Mouse (Mus musculus) forebrain, embryonic 10.5 days (tissue): Measurements from ENCODE around the gene Nlrp2. TPM values are rescaled to one million over a fixed set of nuclear protein-coding genes. Genes with fewer than 3 reads are reported as not detected.

ENCODE experiments used
- DNase-seq: peaks from one replicate; pipeline ENCODE4 v3.0.0-alpha.2; 2017; ENCODE audit warnings: low spot score; ENCODE audit errors: extremely low spot score
- H3K27ac ChIP-seq: fragments of 300-500 bp; sonication (generic); 2 replicates; pipeline ENCODE4 v1.5.1; 2016; ENCODE audit warnings: mild to moderate bottlenecking
- H3K27me3 ChIP-seq: fragments of 300-500 bp; sonication (generic); 2 replicates; pipeline ENCODE4 v1.6.1; 2016; ENCODE audit warnings: mild to moderate bottlenecking; ENCODE audit not compliant: poor library complexity, severe bottlenecking
- H3K36me3 ChIP-seq: fragments of 300-500 bp; sonication (generic); replicated peaks from 2 replicates; pipeline ENCODE4 v1.6.1; 2016; ENCODE audit warnings: mild to moderate bottlenecking, moderate library complexity
- H3K4me1 ChIP-seq: fragments of 300-500 bp; sonication (generic); 2 replicates; pipeline ENCODE4 v1.6.1; 2016
- H3K4me3 ChIP-seq: fragments of 300-500 bp; sonication (generic); 2 replicates; pipeline ENCODE4 v1.5.1; 2016; ENCODE audit warnings: mild to moderate bottlenecking, moderate library complexity
- H3K9me3 ChIP-seq: fragments of 300-500 bp; sonication (generic); 2 replicates; pipeline ENCODE4 v1.6.1; 2016; ENCODE audit warnings: mild to moderate bottlenecking, moderate library complexity
- WGBS: fragments of 180-500 bp; shearing (Covaris S2); methylation state at CpG from one replicate; pipeline ENCODE4 v1.1.7; 2016; 5-methylcytosine and 5-hydroxymethylcytosine counted together
- polyA plus RNA-seq: library from polyadenylated mRNA; unstranded; fragments of >200 nt; fragmentation: Nextera tagmentation; extraction: Ambion mirVana; gene quantifications from 2 replicates; pipeline ENCODE4 v1.2.1, GENCODE M21; 2016

Nlrp2 gene
- polyA plus RNA-seq = not detected in 2 replicates

GRCm38 (mm10) chr7:5350935-5351334, at the start of gene Nlrp2:
Gene Nlrp2 (minus strand): TSS chr7:5351035.
- H3K4me1 ChIP-seq = no peaks in the 10 kb centered on the region
- no peaks in the 10 kb centered on the region for H3K27me3 ChIP-seq
- peaks cover 74% of the 10 kb centered on the region for H3K9me3 ChIP-seq
- no peak within 1 kb of the TSS for H3K27ac ChIP-seq
- H3K4me3 ChIP-seq = no peak within 1 kb of the TSS
- 79% methylated on average over 4 of the region's 4 CpGs for WGBS
- no peaks in the 10 kb centered on the region for H3K36me3 ChIP-seq
- DNase-seq = no peak

GRCm38 (mm10) chr7:5366724-5367123, 15.9 kb upstream of the Nlrp2 start:
- Histone ChIP-seq H3K27ac (no peak overlapping the region), H3K27me3 (no peaks in the 10 kb centered on the region), H3K4me3 (no peak overlapping the region), H3K9me3 (peaks cover 56% of the 10 kb centered on the region), H3K36me3 (no peaks in the 10 kb centered on the region), H3K4me1 (no peaks in the 10 kb centered on the region)
- WGBS = 89% methylated on average over 2 of the region's 2 CpGs
- no peak for DNase-seq

- Histone ChIP-seq H3K4me1 (no peaks in the 10 kb centered on the region), H3K4me3 (no peak overlapping the region), H3K27me3 (no peaks in the 10 kb centered on the region), H3K36me3 (no peaks in the 10 kb centered on the region), H3K27ac (no peak overlapping the region), H3K9me3 (peaks cover 78% of the 10 kb centered on the region)
- no peak for DNase-seq
- 94% methylated on average over 5 of the region's 5 CpGs for WGBS
Measured at GRCm38 (mm10) chr7:5363599-5363998, 12.8 kb upstream of the Nlrp2 start.

- Histone ChIP-seq H3K27me3 (no peaks in the 10 kb centered on the region), H3K27ac (no peak within 1 kb of the TSS), H3K9me3 (peaks cover 73% of the 10 kb centered on the region), H3K36me3 (no peaks in the 10 kb centered on the region), H3K4me3 (no peak within 1 kb of the TSS), H3K4me1 (no peaks in the 10 kb centered on the region)
- DNase-seq = no peak
- 88% methylated on average over 1 of the region's 1 CpGs for WGBS
Measured at GRCm38 (mm10) chr7:5350237-5350636, 598 bp downstream of the Nlrp2 start, which contains the start of gene Gm5065. Gene Gm5065 (plus strand): TSS chr7:5350537.

- no peak for DNase-seq
- WGBS = 85% methylated on average over 1 of the region's 1 CpGs
- H3K27ac ChIP-seq = no peak overlapping the region
- no peaks in the 10 kb centered on the region for H3K36me3 ChIP-seq
- H3K9me3 ChIP-seq = peaks cover 70% of the 10 kb centered on the region
- no peak overlapping the region for H3K4me3 ChIP-seq
- no peaks in the 10 kb centered on the region for H3K27me3 ChIP-seq
- no peaks in the 10 kb centered on the region for H3K4me1 ChIP-seq
Measured at GRCm38 (mm10) chr7:5327511-5327910, 23.3 kb downstream of the Nlrp2 start.

GRCm38 (mm10) chr7:5288281-5288680, 62.6 kb downstream of the Nlrp2 start:
- Histone ChIP-seq H3K4me3 (no peak overlapping the region), H3K4me1 (no peaks in the 10 kb centered on the region), H3K27ac (no peak overlapping the region), H3K27me3 (no peaks in the 10 kb centered on the region), H3K9me3 (peaks cover 60% of the 10 kb centered on the region), H3K36me3 (no peaks in the 10 kb centered on the region)
- 66% methylated on average over 1 of the region's 1 CpGs for WGBS
- DNase-seq = no peak

- peaks cover 60% of the 10 kb centered on the region for H3K9me3 ChIP-seq
Measured at GRCm38 (mm10) chr7:5263051-5263450, 87.8 kb downstream of the Nlrp2 start.

More at GRCm38 (mm10) chr7:5263051-5263450, 87.8 kb downstream of the Nlrp2 start:
- no peak for DNase-seq
- H3K4me1 ChIP-seq = no peaks in the 10 kb centered on the region
- H3K27me3 ChIP-seq = no peaks in the 10 kb centered on the region
- 82% methylated on average over 3 of the region's 3 CpGs for WGBS
- H3K4me3 ChIP-seq = no peak overlapping the region
- H3K36me3 ChIP-seq = no peaks in the 10 kb centered on the region
- no peak overlapping the region for H3K27ac ChIP-seq

Other genes starting within 250 kb of the Nlrp2 start
- not detected in 2 replicates for gene Rfpl4, start 234.1 kb downstream of the Nlrp2 start, polyA plus RNA-seq
- 0.24 TPM in 1 of 2 replicates, not detected in the other for gene Rasl2-9, start 225.1 kb downstream of the Nlrp2 start, polyA plus RNA-seq
- 0.01 TPM in 1 of 2 replicates, not detected in the other for gene Vmn1r55, start 201.4 kb downstream of the Nlrp2 start, polyA plus RNA-seq
- gene Vmn1r56, start 154.3 kb downstream of the Nlrp2 start, polyA plus RNA-seq = not detected in 2 replicates
- not detected in 2 replicates for gene Vmn1r57, start 132.5 kb downstream of the Nlrp2 start, polyA plus RNA-seq
- gene Gm5065, start 498 bp downstream of the Nlrp2 start, polyA plus RNA-seq = not detected in 2 replicates
- gene Vmn1r58, start 62.4 kb upstream of the Nlrp2 start, polyA plus RNA-seq = not detected in 2 replicates
- gene Vmn1r59, start 105.7 kb upstream of the Nlrp2 start, polyA plus RNA-seq = not detected in 2 replicates
- not detected in 2 replicates for gene Vmn2r28, start 142.9 kb upstream of the Nlrp2 start, polyA plus RNA-seq
- not detected in 2 replicates for gene Vmn1r60, start 196.3 kb upstream of the Nlrp2 start, polyA plus RNA-seq